Mouse (Mus musculus) liver, embryonic 14.5 days (tissue): ENCODE data around the gene Pip5k1c. TPM values are rescaled to one million over a fixed set of nuclear protein-coding genes. Genes with fewer than 3 reads are reported as not detected.
A peak's percentile ranks its signal among the peaks of the same experiment; 100 is the strongest.

Experiments
- ATAC-seq: fragments of 200-750 bp; cut with Nextera tagmentation; 2 replicates; pipeline ENCODE4 v1.8.0; 2017; ENCODE audit warnings: moderate number of reproducible peaks, mild to moderate bottlenecking, moderate library complexity; ENCODE audit not compliant: insufficient read depth
- DNase-seq, 3 experiments: peaks; one replicate each; pipeline ENCODE4 v3.0.0-alpha.2; 2012 to 2013; ENCODE audit warnings: low read depth in 3 of 3, low spot score in 3 of 3
- H3K27ac ChIP-seq: fragments of 300-500 bp; sonication (generic); 2 replicates; pipeline ENCODE4 v1.5.1; 2014; ENCODE audit warnings: moderate library complexity, mild to moderate bottlenecking, control low read depth, inconsistent platforms
- H3K27me3 ChIP-seq: fragments of 300-500 bp; sonication (generic); 2 replicates; pipeline ENCODE4 v1.6.1; 2014; ENCODE audit warnings: mild to moderate bottlenecking, low read length, moderate library complexity; ENCODE audit not compliant: control insufficient read depth, insufficient read depth
- H3K36me3 ChIP-seq: fragments of 300-500 bp; sonication (generic); replicated peaks from 2 replicates; pipeline ENCODE4 v1.6.1; 2014; ENCODE audit warnings: low read depth; ENCODE audit not compliant: control insufficient read depth, insufficient read depth
- H3K4me1 ChIP-seq, 2 experiments: fragments of 200-500 bp in 1 of 2; fragments of 300-500 bp in 1 of 2; sonication (generic) in 1 of 2; replicated peaks; 2 replicates each; pipeline ENCODE4 v1.6.1; 2012 to 2014; ENCODE audit warnings: antibody characterized with exemption in 1 of 2, inconsistent platforms in 1 of 2, low read length in 1 of 2; ENCODE audit not compliant: control insufficient read depth in 2 of 2, insufficient read depth in 2 of 2
- H3K4me2 ChIP-seq: fragments of 300-500 bp; sonication (generic); 2 replicates; pipeline ENCODE4 v1.6.1; 2014; ENCODE audit warnings: low read depth, mild to moderate bottlenecking, control low read depth, moderate library complexity
- H3K4me3 ChIP-seq, 2 experiments: fragments of 200-500 bp in 1 of 2; fragments of 300-500 bp in 1 of 2; sonication (generic) in 1 of 2; 2 replicates each; pipeline ENCODE4 v1.5.1; 2012 to 2014; ENCODE audit warnings: low read depth in 2 of 2, low read length in 2 of 2, mild to moderate bottlenecking in 2 of 2, control low read depth in 1 of 2, inconsistent platforms in 1 of 2, moderate library complexity in 1 of 2; ENCODE audit not compliant: insufficient read depth in 1 of 2
- H3K9ac ChIP-seq: fragments of 300-500 bp; sonication (generic); replicated peaks from 2 replicates; pipeline ENCODE4 v1.6.1; 2014; ENCODE audit warnings: mild to moderate bottlenecking, control low read depth, moderate library complexity
- H3K9me3 ChIP-seq: fragments of 300-500 bp; sonication (generic); 2 replicates; pipeline ENCODE4 v1.6.1; 2016; ENCODE audit warnings: low read length, mixed read lengths; ENCODE audit not compliant: control insufficient read depth
- CTCF ChIP-seq: IDR thresholded peaks from 2 replicates; pipeline ENCODE4 v1.5.1; 2016; ENCODE audit warnings: antibody characterized with exemption, low read depth, control low read depth
- EP300 ChIP-seq: IDR thresholded peaks from 2 replicates; pipeline ENCODE4 v1.6.1; 2016; ENCODE audit warnings: antibody characterized with exemption, low read depth
- WGBS: fragments of 180-500 bp; shearing (Covaris S2); extraction: QIAGEN DNeasy Blood & Tissue Kit; methylation state at CpG from one replicate; pipeline ENCODE4 v1.1.7; 2014; ENCODE audit not compliant: insufficient replicate concordance; 5-methylcytosine and 5-hydroxymethylcytosine counted together
- polyA plus RNA-seq, 2 experiments: library from polyadenylated mRNA; depleted of rRNA in 1 of 2; stranded (reverse) in 1 of 2; unstranded in 1 of 2; fragments of >200 nt; fragmentation: Nextera tagmentation in 1 of 2; extraction: Ambion mirVana in 1 of 2; gene quantifications; 2 replicates each; pipeline versions ENCODE4 v1.2.1 to v1.2.3; 2012 to 2014

Gene Pip5k1c
- polyA plus RNA-seq, 2 experiments = 10.5 to 12.8 TPM

DNA sequence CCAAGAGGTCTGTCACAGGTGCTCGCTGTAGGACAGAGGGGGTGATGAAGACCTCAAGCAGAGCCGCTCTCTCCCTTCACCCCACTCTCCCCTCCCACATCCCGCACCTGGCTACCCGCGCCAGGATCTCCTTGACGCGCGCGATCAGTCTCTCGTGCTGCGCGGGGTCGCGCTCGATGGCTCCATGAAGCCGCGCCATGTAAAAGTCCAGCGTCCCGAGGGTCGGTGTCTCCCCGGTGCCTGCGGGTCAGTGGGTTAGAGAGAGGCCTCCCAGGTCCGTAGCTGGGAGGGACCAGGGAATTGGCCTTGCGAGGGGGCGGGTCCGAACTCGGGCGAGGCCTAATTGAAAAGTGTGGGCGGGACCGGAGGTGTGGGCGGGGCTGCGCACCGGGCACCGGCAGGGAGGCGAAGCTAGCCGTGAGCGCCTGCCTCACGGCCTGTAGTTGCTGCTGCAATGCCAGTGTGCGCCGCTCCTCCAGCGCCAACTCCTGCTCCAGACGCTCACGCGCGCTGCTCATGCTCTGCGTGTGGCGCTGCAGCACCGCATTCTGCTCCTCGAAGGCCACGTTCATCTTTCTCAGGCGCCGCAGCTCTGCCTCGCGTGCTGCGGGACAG lies 53.8 kb downstream of the Pip5k1c start:
- DNase-seq (peak; percentile 56 to 68 (median 62)), ATAC-seq (peak; percentile 5; the same call in 1 of the 2 replicates)
- TF ChIP-seq EP300 (no peak), CTCF (peak; percentile 61)
- 10% methylated on average over 55 of the region's 55 CpGs for WGBS
- no peak overlapping the region for H3K27ac ChIP-seq
- no peaks in the 10 kb centered on the region for H3K9me3 ChIP-seq
- H3K4me1 ChIP-seq = peaks cover 28 to 29% of the 10 kb centered on the region in 2 experiments
- no peak overlapping the region for H3K9ac ChIP-seq
- H3K4me2 ChIP-seq = peak overlapping the region; percentile 63
- peaks cover 4% of the 10 kb centered on the region for H3K36me3 ChIP-seq
- H3K27me3 ChIP-seq = peaks cover 40% of the 10 kb centered on the region
- H3K4me3 ChIP-seq = peak overlapping the region; percentile 4 to 29; a peak in 3 of 4 replicates

DNA sequence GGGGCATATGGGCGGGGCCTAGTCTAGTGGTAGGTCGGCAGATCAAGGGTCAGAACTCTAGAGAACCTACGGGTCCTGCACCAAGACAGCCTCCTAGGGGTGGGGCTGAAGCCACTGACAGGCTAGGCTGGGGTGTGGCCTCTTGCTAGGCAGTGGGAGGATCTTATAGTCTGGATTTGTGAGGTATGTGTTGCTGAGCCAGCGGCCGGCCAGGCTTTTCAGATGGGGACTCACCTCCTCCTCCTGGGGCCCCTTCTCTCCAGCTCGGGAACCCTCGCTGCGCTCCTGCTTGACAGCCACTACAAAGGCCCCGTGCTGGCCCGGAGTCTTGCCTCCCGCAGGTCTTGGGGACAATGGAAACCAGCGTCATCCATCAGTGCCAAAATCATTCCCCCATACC lies 56.4 kb downstream of the Pip5k1c start:
- peaks cover 40 to 43% of the 10 kb centered on the region in 2 experiments for H3K4me1 ChIP-seq
- 10% methylated on average over 12 of the region's 12 CpGs for WGBS
- peak overlapping the region; percentile 79 for H3K4me2 ChIP-seq
- H3K9ac ChIP-seq = peak overlapping the region; percentile 93
- peaks cover 15% of the 10 kb centered on the region for H3K27me3 ChIP-seq
- no peaks in the 10 kb centered on the region for H3K9me3 ChIP-seq
- peak overlapping the region; percentile 80 for H3K27ac ChIP-seq
- peak overlapping the region; percentile 79 to 84 for H3K4me3 ChIP-seq
- peaks cover 4% of the 10 kb centered on the region for H3K36me3 ChIP-seq
- DNase-seq (peak; percentile 67 to 72 (median 68)), ATAC-seq (peak; percentile 29; the same call in 1 of the 2 replicates)
- TF ChIP-seq EP300 (no peak), CTCF (peak; percentile 35; the same call in 1 of the 2 replicates)

GRCm38 (mm10) chr10:81349961-81350350 lies 57.2 kb downstream of the Pip5k1c start:
- Histone ChIP-seq H3K4me1 (peaks cover 40 to 43% of the 10 kb centered on the region in 2 experiments), H3K27ac (peak overlapping the region; percentile 80), H3K9ac (peak overlapping the region; percentile 93), H3K36me3 (peaks cover 4% of the 10 kb centered on the region), H3K4me2 (peak overlapping the region; percentile 79), H3K27me3 (peaks cover 8% of the 10 kb centered on the region), H3K9me3 (no peaks in the 10 kb centered on the region), H3K4me3 (peak overlapping the region; percentile 79 to 84)
- no peak for TF ChIP-seq EP300
- TF ChIP-seq CTCF = no peak
- no peak for DNase-seq
- no peak; the same call in 1 of the 2 replicates for ATAC-seq
- WGBS = under 1% methylated on average over 29 of the region's 29 CpGs

DNA sequence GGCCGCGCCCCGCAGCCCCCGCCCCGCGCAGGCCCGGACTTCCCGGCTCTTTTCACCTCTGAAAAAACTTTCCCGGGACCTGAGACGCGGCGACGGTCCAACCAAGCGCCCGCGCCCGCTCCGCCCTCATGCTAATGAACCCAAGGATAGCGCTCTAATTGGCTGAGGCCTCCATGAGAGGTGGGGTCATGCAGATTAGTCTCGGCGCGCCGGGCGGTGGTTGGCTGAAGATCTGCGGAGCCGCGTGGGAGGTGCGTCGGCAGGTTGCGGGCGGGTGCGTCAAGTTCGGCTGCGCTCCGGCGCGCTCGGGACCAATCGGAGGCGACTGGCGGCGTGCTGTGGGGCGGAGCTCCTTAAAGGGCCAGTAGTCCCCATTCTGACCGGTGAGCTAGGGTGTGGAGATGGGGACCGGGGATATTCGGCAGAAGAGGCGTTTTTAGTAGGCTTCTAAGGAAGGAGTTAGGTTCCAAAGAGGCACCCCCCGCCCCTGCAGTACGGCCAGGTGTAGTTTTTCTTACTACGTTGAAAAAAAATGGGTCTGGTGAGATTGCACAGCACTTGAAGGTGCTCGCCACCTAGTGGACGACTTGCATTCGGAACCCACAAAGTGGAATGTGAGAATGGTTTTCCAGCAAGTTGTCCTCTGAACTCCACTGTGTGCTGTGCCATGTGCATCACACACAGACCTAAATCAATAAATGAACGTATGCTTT lies 57.7 kb downstream of the Pip5k1c start, which contains the start of gene Hmg20b:
Hmg20b (minus strand) TSS at position 130 of the 713 bp plus-strand sequence.
- TF ChIP-seq CTCF = peak; percentile 96
- no peak for TF ChIP-seq EP300
- Histone ChIP-seq H3K27ac (peak within 1 kb of the TSS; percentile 80), H3K9ac (peak within 1 kb of the TSS; percentile 93), H3K27me3 (peaks cover 3% of the 10 kb centered on the region; the same call in 1 of the 2 replicates), H3K9me3 (no peaks in the 10 kb centered on the region), H3K4me1 (peaks cover 40 to 43% of the 10 kb centered on the region in 2 experiments), H3K4me2 (peak within 1 kb of the TSS; percentile 79), H3K36me3 (peaks cover 4% of the 10 kb centered on the region), H3K4me3 (peak within 1 kb of the TSS; percentile 79 to 84)
- ATAC-seq (peak; percentile 90), DNase-seq (peak; percentile 99)
- WGBS = under 1% methylated on average over 54 of the region's 54 CpGs
